Mouse (Mus musculus): ENCODE measurements around the gene Batf. TPM values are rescaled to one million over a fixed set of nuclear protein-coding genes. Genes with fewer than 3 reads are reported as not detected.

Gene Batf
- polyA plus RNA-seq (2012; rRNA removed; ENCODE audit: low replicate concordance), result 1.9 and 9.9 TPM in 2 replicates

GRCm38 (mm10) chr12:85686466-85687216 is at the start of gene Batf:
Batf (plus strand) TSS chr12:85686669.

DNA sequence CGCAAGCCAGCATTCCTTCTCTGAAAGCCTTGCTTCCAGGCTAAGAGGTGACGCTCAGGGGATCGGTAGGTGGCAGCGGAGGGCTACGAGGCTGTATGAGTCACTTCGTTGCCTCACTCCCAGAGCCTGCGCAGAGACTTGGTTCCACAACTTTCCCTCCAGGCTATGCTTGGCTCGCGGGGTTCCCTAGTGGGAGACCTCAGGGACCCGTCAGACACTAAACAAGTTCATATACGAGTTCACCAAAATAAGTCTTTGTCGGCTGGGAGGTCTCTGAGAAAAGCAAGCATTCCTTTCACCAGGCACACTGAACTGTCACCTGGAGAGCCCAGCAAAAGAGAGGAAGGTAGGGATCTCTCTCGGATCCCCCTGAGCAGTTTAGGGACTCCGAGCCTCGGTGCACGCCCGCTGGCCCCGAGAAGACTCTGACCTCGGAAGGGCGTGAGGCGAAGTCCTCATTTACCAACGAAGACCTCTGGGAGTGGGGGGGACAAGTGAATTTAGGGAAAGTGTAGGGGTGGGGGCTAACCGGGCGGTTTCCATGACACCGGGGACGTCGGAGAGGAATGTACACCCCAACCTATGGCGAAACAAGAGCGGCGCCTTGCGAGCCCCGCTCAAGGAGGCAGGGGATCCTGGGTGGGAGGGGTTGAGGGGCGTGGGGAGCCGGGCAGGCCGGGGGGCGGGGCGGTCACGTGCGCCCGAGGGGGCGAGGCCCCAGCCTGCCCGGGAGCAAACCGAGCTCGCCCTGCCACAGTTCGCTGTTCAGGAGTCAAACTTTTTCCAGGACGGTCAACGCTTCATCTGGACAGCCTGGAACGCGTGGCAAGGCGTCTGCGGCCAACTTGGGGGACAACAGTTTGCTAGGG is 59.6 kb downstream of the Batf start, which contains the start of gene Flvcr2:
Flvcr2 (plus strand) TSS at position 713 of the 869 bp plus-strand sequence.

Other genes starting within 250 kb of the Batf start
- gene Fos, start 212.8 kb upstream of the Batf start, polyA plus RNA-seq (2012; rRNA removed; ENCODE audit: low replicate concordance), result 9.2 and 18.1 TPM in 2 replicates
- gene Jdp2, start 87.6 kb upstream of the Batf start, polyA plus RNA-seq (2012; rRNA removed; ENCODE audit: low replicate concordance), result 14.6 and 19.2 TPM in 2 replicates
- gene Flvcr2, start 59.9 kb downstream of the Batf start, polyA plus RNA-seq (2012; rRNA removed; ENCODE audit: low replicate concordance), result 2.4 and 4.5 TPM in 2 replicates
- 25.9 and 43.5 TPM in 2 replicates for gene Erg28, start 137.9 kb downstream of the Batf start, polyA plus RNA-seq (2012; rRNA removed; ENCODE audit: low replicate concordance)
- 13.0 and 14.8 TPM in 2 replicates for gene Ttll5, start 138.0 kb downstream of the Batf start, polyA plus RNA-seq (2012; rRNA removed; ENCODE audit: low replicate concordance)

Data from subcutaneous adipose tissue, adult 2 months (tissue).